Mouse (Mus musculus) macrophage (primary cell): ENCODE measurements around the gene Itga5. TPM values are rescaled to one million over a fixed set of nuclear protein-coding genes. Genes with fewer than 3 reads are reported as not detected.
A peak's percentile ranks its signal among the peaks of the same experiment; 100 is the strongest.

Experiments used
- H3K27ac ChIP-seq: fragments of 350-480 bp; formaldehyde crosslinking; 2 replicates; pipeline ENCODE4 v1.9.0; 2021
- H3K36me3 ChIP-seq: fragments of 350-480 bp; formaldehyde crosslinking; 2 replicates; pipeline ENCODE4 v1.9.0; 2021; ENCODE audit errors: inconsistent target
- H3K4me3 ChIP-seq: fragments of 350-480 bp; formaldehyde crosslinking; 2 replicates; pipeline ENCODE4 v1.9.0; 2021; ENCODE audit errors: inconsistent target
- H3K79me2 ChIP-seq: fragments of 350-480 bp; formaldehyde crosslinking; 2 replicates; pipeline ENCODE4 v1.9.0; 2021; ENCODE audit errors: inconsistent target
- WGBS: methylation state at CpG from one replicate; pipeline ENCODE4 v1.1.7; 2026; ENCODE audit warnings: inconsistent platforms; ENCODE audit not compliant: missing documents; 5-methylcytosine and 5-hydroxymethylcytosine counted together
- polyA plus RNA-seq: library from polyadenylated mRNA; stranded (reverse); fragments of 250-400 nt; gene quantifications from 3 replicates; pipeline ENCODE4 v1.2.4, GENCODE M21; 2018; ENCODE audit warnings: inconsistent platforms

Itga5 gene
- polyA plus RNA-seq, 1 experiment from 2014 or later: 24.4 TPM

DNA sequence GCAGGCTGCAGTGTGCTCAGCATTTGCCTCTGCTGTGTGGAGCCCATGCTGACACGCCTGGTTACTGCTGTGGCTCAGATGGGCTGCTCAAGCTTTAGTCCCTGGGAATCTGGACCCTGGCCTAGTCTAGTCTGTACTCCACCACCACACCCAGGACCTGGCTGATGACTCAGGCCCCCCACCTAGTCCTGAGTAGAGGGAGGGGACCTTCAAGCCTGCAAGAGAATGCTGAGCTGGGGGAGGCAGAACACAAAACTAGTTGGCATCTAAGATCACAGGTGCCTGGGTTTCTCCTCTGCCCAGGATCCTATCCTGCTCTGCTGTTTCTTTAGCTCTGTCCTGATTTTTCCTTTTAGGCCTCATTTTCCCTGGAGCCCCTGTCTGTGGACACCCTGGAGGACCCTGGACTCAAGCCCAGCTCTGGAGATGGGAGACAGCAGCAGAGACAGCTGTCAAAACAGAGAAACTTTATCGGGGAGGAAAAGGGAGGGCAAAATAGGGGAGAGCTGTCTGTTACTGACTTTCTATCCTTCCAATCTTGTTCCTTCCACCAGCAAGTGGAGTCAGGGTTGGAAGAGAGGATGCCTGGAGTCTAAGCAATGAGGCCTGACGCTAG lies 48.3 kb downstream of the Itga5 start:
- WGBS: 100% methylated on average over 3 of the region's 3 CpGs
- H3K36me3 ChIP-seq: peaks cover 57% of the 10 kb centered on the region
- H3K27ac ChIP-seq: no peak overlapping the region
- no peak overlapping the region for H3K4me3 ChIP-seq
- H3K79me2 ChIP-seq: peaks cover 14% of the 10 kb centered on the region; the same call in 1 of the 2 replicates

- Histone ChIP-seq H3K36me3 (peaks cover 57% of the 10 kb centered on the region), H3K27ac (no peak overlapping the region)
Observed at GRCm38 (mm10) chr15:103317731-103318130, 48.8 kb downstream of the Itga5 start.

GRCm38 (mm10) chr15:103317120-103317519 lies 49.4 kb downstream of the Itga5 start:
- Histone ChIP-seq H3K4me3 (no peak overlapping the region), H3K36me3 (peaks cover 57% of the 10 kb centered on the region), H3K79me2 (peaks cover 5% of the 10 kb centered on the region; the same call in 1 of the 2 replicates), H3K27ac (no peak overlapping the region)

More at GRCm38 (mm10) chr15:103317731-103318130, 48.8 kb downstream of the Itga5 start:
- Histone ChIP-seq H3K79me2 (peaks cover 11% of the 10 kb centered on the region; the same call in 1 of the 2 replicates), H3K4me3 (no peak overlapping the region)
- WGBS: 93% methylated on average over 8 of the region's 8 CpGs

DNA sequence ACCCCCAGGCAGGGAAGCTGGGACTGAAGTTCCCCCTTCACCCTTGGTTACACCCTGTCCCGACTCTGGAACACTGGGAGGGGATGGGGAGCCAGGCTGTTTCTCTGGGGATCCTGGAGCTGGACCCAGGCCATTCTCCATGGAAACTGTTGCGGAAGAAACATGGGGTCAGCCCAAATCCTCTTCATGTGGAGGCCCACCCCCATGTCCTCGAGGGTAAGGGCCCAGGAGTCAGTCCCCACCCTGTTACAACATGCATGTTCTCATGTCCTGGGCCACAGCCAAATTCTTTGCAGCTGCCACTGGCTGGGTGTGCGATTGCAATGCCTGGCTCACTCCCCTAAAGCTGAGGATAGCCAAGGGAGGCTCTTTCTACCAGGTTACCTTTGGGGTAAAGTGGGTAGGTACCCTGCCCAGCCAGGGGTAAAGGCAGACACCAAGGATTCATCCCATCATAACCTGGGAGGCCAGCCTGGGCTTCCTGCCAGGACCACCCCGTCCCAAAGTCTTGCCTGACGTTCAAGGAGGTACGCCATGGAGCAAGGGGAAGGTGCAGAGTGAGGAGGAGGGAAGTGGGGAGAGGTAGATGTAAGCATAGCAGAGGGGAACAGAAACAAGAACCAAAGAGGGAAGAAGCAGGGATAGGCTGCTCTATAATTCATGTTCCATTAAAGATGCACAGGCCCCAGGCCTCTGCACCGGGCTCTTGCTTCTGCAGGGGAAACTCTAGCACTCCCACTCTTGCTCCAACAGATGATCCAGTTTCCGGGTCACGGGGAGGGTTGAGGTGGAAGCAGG lies 50.4 kb downstream of the Itga5 start:
- WGBS: 68% methylated on average over 10 of the region's 10 CpGs
- Histone ChIP-seq H3K4me3 (no peak overlapping the region), H3K79me2 (no peaks in the 10 kb centered on the region; the same call in 1 of the 2 replicates), H3K27ac (no peak overlapping the region), H3K36me3 (peaks cover 54% of the 10 kb centered on the region)

DNA sequence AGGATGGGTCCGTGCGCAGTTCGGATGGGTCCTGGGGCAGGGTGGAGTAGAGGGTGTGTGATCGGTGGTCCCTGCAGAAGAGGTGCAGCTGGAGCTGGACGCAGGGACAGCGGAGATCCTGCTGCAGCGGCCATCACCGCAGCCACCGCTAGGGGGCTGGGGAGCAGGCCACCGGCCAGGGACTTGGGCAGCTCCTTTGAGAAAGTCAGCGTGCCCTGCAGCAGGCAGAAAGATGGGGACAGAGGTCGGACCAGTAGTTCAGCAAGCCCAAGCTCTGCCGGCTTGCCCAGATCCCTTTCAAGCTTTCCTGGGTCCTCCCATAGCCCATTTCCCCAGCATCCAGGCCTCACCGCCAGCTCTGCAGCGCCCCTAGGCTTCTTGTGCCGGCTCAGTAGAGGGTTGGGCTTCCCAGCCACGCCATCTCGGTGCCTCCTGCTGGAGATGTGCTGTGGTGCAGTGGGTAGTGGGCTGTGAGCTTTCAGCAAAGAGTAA lies 51.5 kb downstream of the Itga5 start:
- no peak overlapping the region for H3K4me3 ChIP-seq
- no peak overlapping the region for H3K27ac ChIP-seq
- WGBS: 76% methylated on average over 18 of the region's 18 CpGs
- no peaks in the 10 kb centered on the region; the same call in 1 of the 2 replicates for H3K79me2 ChIP-seq
- H3K36me3 ChIP-seq: peaks cover 45% of the 10 kb centered on the region

- no peak overlapping the region for H3K27ac ChIP-seq
- H3K4me3 ChIP-seq: no peak overlapping the region
- no peaks in the 10 kb centered on the region; the same call in 1 of the 2 replicates for H3K79me2 ChIP-seq
- 96% methylated on average over 10 of the region's 22 CpGs for WGBS
- peaks cover 40% of the 10 kb centered on the region for H3K36me3 ChIP-seq
Observed at GRCm38 (mm10) chr15:103314181-103314580, 52.4 kb downstream of the Itga5 start.

- no peak overlapping the region for H3K27ac ChIP-seq
- no peak overlapping the region for H3K4me3 ChIP-seq
- peaks cover 34% of the 10 kb centered on the region for H3K36me3 ChIP-seq
- 23% methylated on average over 12 of the region's 18 CpGs for WGBS
- no peaks in the 10 kb centered on the region; the same call in 1 of the 2 replicates for H3K79me2 ChIP-seq
Observed at GRCm38 (mm10) chr15:103313495-103314095, 53.0 kb downstream of the Itga5 start.

GRCm38 (mm10) chr15:103310365-103310910 lies 56.1 kb downstream of the Itga5 start, which contains the start of gene Gpr84:
Gpr84 (minus strand) TSS chr15:103310612.
- 4% methylated on average over 6 of the region's 6 CpGs for WGBS
- H3K79me2 ChIP-seq: no peaks in the 10 kb centered on the region; the same call in 1 of the 2 replicates
- no peak within 1 kb of the TSS for H3K4me3 ChIP-seq
- H3K27ac ChIP-seq: peak within 1 kb of the TSS; percentile 75
- H3K36me3 ChIP-seq: peaks cover 9% of the 10 kb centered on the region; the same call in 1 of the 2 replicates

DNA sequence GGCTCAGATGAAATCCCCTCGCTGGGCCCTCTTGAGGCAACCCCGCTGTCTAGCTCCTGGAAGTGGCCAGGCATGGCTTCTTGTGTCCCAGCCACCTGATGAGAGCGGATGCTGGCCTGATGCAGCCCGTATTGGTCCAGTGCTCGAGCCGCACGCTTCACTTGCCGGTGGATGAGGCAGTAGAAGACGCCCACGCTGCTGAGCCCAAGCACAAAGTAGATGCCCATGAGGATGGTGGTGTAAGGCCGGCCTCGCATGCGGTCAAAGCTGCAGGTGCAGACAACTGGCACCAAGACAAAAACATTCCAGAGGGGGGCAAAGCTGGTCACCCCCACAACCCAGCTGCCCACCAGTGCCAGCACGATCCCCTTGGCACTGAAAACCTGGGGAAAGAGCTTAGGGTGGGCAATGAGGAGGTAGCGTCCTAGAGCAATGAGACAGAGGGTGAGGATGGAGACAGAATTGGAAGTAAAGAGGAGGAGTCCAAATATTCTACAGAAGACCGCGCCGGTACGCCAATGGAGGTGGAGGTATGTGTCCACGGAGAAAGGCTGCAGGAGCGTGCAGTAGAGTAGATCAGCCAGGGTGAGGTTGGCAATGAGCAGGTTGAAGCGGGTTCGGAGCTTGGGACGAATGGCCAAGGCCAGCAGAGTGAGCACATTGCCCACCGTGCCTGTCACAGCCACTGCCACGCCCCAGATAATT lies 57.5 kb downstream of the Itga5 start:
- H3K36me3 ChIP-seq: no peaks in the 10 kb centered on the region
- H3K79me2 ChIP-seq: no peaks in the 10 kb centered on the region; the same call in 1 of the 2 replicates
- H3K27ac ChIP-seq: peak overlapping the region; percentile 75; the same call in 1 of the 2 replicates
- 83% methylated on average over 18 of the region's 26 CpGs for WGBS
- no peak overlapping the region for H3K4me3 ChIP-seq

DNA sequence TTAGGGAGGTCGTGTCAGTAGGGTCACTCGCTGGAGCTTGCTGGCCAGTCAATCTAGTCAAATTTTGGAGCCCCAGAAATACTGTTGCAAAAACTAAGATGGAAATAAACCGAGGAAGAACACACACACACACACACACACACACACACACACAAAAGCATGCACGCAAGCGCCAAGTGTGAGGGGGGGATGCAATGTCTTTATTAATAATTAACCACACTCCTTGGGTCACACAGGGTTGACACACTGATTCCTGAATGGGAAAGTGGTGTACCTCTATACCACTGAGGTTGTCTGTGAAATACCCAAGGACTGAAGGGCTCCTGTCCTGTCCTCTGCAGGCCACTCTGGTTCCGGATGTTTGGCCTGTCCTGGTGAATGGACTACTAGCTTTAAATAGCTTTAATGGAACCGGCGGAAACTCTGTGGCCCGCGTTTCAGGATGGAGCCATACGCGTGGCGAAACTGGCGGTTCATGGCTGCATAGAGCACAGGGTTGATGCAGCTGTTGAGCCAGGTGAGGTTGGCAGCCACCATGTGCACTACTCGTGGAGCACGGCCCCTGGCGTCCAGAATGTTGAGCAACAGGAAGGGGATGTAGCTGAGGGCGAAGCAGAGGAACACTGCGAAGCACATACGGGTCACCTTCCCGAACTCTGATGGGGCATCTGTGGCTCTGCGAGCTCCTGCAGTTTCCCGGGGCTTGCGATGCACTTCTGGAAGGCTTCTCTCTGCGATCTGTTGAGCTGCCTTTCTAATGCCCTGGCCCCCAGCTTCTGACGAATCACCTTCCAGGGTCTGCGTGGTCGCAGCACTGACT lies 58.3 kb downstream of the Itga5 start:
- Histone ChIP-seq H3K79me2 (no peaks in the 10 kb centered on the region; the same call in 1 of the 2 replicates), H3K36me3 (no peaks in the 10 kb centered on the region), H3K4me3 (no peak overlapping the region), H3K27ac (no peak overlapping the region)
- WGBS: 35% methylated on average over 26 of the region's 28 CpGs

- Histone ChIP-seq H3K4me3 (no peak overlapping the region), H3K27ac (peak overlapping the region; percentile 97), H3K79me2 (no peaks in the 10 kb centered on the region; the same call in 1 of the 2 replicates), H3K36me3 (no peaks in the 10 kb centered on the region)
- WGBS: 0% methylated on average over 7 of the region's 7 CpGs
Observed at GRCm38 (mm10) chr15:103307125-103307524, 59.4 kb downstream of the Itga5 start.

GRCm38 (mm10) chr15:103305792-103306645 lies 60.5 kb downstream of the Itga5 start:
- Histone ChIP-seq H3K27ac (peak overlapping the region; percentile 97), H3K36me3 (no peaks in the 10 kb centered on the region), H3K4me3 (peak overlapping the region; percentile 28), H3K79me2 (no peaks in the 10 kb centered on the region; the same call in 1 of the 2 replicates)
- WGBS: 46% methylated on average over 8 of the region's 8 CpGs
